Mouse (Mus musculus) mouse embryonic stem cell (cell line): ENCODE measurements around the gene Prkg1.
"Not testable (repeated sequence)": the region's sequence is repeated elsewhere in the genome, so short reads cannot be mapped to it uniquely, and the experiment has no call there.

Experiments
- in situ Hi-C, 2 experiments: fragments of 300-500 bp; cut with MboI; formaldehyde crosslinking; loops; 1 replicate in 1 of 2; 3 replicates in 1 of 2; pipeline ENCODE4 v1.14.3; 2019 to 2020; ENCODE audit warnings: low sequenced_read_pairs in 2 of 2, low pct_unique_long_range_greater_than_20kb in 1 of 2, mixed read lengths in 1 of 2; ENCODE audit not compliant: unreplicated experiment in 1 of 2

The Prkg1 gene

GRCm38 (mm10) chr19:31361161-31361560, 403.7 kb downstream of the Prkg1 start:
- in situ Hi-C loops, result no loop called here

DNA sequence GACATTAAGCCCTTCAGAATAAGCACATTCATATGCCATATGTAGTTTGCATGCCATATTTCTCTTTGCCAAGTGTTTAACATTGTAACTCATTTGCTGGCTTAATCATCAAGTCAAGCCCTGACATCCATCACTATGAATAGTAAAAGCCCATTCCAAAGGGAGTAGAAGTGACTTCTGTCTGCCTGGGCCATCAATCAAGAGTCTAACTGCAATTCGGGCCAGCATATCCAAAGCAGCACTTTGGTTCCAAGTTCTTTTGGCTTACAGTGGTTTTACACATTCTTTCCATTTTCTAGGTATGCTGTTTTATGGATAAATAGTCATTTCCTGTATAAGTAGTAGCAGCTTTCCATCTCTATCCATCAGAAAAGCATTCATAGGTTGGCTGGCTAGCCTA, 409.9 kb downstream of the Prkg1 start:
- in situ Hi-C loops, result no loop called here

DNA sequence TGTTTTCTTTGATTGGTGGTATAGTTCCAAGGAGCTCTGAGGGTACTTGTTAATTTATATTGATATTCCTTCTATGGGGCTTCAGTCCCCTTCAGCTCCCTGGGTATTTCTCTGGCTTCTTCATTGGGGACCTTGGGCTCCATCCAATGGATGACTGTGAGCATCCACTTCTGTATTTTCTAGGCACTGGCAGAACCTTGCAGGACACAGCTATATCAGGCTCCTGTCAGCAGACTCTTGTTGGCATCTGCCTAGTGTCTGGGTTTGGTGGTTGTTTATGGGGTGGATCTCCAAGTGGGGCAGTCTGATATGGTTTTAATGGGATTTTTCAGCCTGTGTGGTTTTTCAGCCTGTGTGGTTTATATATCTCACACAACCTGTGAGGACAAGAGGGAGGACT, 412.0 kb downstream of the Prkg1 start:
- in situ Hi-C loops, result not testable (repeated sequence)

- in situ Hi-C loops, result no loop called here
Observed at GRCm38 (mm10) chr19:31351796-31352195, 413.0 kb downstream of the Prkg1 start.

GRCm38 (mm10) chr19:31342150-31342549, 422.7 kb downstream of the Prkg1 start:
- in situ Hi-C loops, result no loop called here

DNA sequence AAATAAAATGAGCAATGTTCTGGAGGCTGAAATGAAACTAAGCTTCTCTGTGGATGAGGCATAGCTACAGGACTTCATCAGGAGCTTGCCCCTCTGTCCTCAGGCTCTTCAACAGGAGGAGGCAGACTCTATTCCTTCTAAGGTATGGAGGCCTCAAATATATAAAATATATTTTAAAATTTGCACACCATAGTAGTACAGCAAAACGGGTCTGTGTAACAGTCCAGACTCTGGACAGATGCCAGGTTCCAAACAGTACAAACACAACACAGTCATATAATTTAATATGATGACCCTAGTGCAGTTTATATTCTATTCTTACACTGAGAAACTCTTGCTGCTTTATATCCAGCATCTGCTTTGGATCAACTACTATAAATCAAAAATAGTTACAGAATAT, 423.9 kb downstream of the Prkg1 start:
- in situ Hi-C loops, result no loop called here

- in situ Hi-C loops, result no loop called here
Observed at GRCm38 (mm10) chr19:31338355-31339101, 426.3 kb downstream of the Prkg1 start.

GRCm38 (mm10) chr19:31337863-31338217, 427.0 kb downstream of the Prkg1 start:
- in situ Hi-C loops, result no loop called here

DNA sequence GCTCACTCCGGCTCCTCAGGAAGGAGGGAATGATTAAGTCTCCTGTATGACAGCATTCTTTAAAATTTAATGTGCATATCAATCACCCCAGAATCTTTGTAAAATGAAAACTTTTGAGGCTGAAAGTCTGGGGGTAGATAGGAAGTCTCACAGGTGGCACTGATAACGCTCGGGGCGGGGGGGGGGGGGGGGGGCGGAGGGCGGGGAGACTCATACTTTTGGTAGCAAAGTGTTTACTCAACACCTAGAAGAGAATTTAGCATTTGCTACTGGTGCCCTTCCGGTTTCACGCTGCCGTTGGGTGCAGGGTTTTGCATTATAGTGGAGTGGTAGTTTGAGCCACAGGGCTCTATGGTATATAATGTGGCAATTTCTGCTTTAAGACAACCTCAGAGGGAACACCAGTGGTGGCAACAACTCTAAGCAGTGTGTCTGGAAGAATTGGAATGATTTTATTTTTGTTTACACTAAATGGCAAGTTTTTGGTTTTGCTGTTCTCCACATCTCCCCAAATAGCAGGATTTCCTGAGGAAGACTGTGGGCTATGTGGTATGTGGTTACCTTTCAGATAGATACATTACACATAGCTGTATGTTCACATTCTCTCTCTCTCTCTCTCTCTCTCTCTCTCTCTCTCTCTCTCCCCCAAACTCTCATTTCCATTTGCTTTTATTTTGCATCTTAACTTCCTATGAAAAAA, 427.5 kb downstream of the Prkg1 start:
- in situ Hi-C loops, result no loop called here

- in situ Hi-C loops, result no loop called here
Observed at GRCm38 (mm10) chr19:31336381-31336780, 428.5 kb downstream of the Prkg1 start.

GRCm38 (mm10) chr19:31329893-31330292, 434.9 kb downstream of the Prkg1 start:
- in situ Hi-C loops, result no loop called here

- in situ Hi-C loops, result no loop called here
Observed at GRCm38 (mm10) chr19:31304760-31305159, 460.1 kb downstream of the Prkg1 start.

GRCm38 (mm10) chr19:31291231-31291630, 473.6 kb downstream of the Prkg1 start:
- in situ Hi-C loops, result no loop called here

- in situ Hi-C loops, result no loop called here
Observed at GRCm38 (mm10) chr19:31284581-31284980, 480.3 kb downstream of the Prkg1 start.

- in situ Hi-C loops, result no loop called here
Observed at GRCm38 (mm10) chr19:31284126-31284525, 480.7 kb downstream of the Prkg1 start.

GRCm38 (mm10) chr19:31283617-31284016, 481.2 kb downstream of the Prkg1 start:
- in situ Hi-C loops, result no loop called here

DNA sequence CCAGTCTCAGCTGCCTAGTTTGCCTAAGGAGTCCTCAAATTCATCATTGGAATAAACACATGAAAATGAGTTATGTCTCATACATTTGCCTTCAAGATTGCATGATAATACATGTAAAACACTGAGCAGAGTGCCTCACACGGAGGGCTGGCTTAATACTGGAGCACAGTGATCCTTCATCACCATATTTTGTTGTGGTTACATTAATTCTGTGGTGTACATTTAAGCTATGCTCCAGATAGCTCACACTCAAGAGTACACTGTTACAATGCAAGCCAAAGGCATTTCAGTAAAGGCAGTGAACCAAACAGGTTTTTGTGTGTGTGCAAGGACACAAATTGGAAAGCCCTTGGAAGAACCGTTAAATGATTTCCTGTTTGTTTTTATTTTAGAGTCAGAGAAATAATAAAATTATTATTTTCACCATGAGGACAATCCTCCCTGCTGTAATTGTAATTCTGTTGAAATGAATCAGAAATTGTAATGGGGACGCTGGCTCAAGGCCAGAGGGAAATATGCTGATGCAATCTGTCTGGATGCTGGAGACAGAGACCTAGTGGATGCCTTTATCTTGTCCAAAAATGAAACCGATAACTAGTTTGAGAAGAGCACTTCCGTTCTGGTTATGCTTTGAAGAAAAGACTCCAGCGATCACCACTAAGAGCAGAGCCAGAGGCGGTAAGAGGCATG, 484.9 kb downstream of the Prkg1 start:
- in situ Hi-C loops, result no loop called here

GRCm38 (mm10) chr19:31262438-31262837, 502.4 kb downstream of the Prkg1 start:
- in situ Hi-C loops, result no loop called here

- in situ Hi-C loops, result no loop called here
Observed at GRCm38 (mm10) chr19:31260494-31260893, 504.3 kb downstream of the Prkg1 start.

GRCm38 (mm10) chr19:31255780-31256179, 509.1 kb downstream of the Prkg1 start:
- in situ Hi-C loops, result no loop called here
